Mouse (Mus musculus): ENCODE results near the gene Ipo9.
A peak's percentile ranks its signal among the peaks of the same experiment; 100 is the strongest.

DNA sequence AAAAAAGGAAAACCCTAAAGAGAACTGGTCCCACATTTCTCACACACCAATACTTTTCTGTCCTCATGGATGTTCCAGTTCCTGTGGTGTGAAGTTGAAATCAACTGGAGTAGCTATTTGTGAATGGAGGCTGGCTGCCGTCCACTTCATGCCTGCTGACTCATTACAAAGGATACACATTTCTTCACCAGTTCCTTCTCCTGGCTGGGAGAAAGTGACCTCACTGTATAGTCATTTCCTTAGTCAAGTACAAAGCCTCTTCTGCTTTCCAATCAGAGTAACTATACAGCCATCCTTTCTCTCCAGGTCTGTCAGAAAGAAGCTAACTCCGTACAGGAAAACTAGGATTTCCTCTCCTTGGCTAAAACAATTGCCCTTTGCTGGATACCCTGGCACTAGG, 19.3 kb downstream of the Ipo9 start:
- TF ChIP-seq EP300 (IDR thresholded peaks at IDR 0.05; ENCODE audit: low read length) = 0 out of 2 replicates have a peak, but pooled peaks have one; percentile 23
- TF ChIP-seq CTCF (conservative IDR thresholded peaks at IDR 0.05 in 1 of 2, IDR thresholded peaks at IDR 0.05 in 1 of 2; ENCODE audit: low read depth in 2 of 2, low read length in 2 of 2) = no peak
- TF ChIP-seq POLR2AphosphoS2 (IDR thresholded peaks at IDR 0.05; ENCODE audit: low read depth, low read length) = no peak
- TF ChIP-seq USF1 (IDR thresholded peaks at IDR 0.05; ENCODE audit: low read depth, low read length) = no peak
- TF ChIP-seq POLR2A (IDR thresholded peaks at IDR 0.05; ENCODE audit: low read depth, low read length) = no peak
- TF ChIP-seq HCFC1 (IDR thresholded peaks at IDR 0.05; ENCODE audit: low read depth, low read length) = no peak
- TF ChIP-seq IRF4 (IDR thresholded peaks at IDR 0.05; ENCODE audit: low read depth, low read length) = no peak
- TF ChIP-seq USF2 (conservative IDR thresholded peaks at IDR 0.05; ENCODE audit: low read depth, low read length) = no peak
- TF ChIP-seq GABPA (IDR thresholded peaks at IDR 0.05; ENCODE audit: insufficient replicate concordance, low read depth, low read length) = no peak
- no peak for TF ChIP-seq RCOR1 (conservative IDR thresholded peaks at IDR 0.05; ENCODE audit: low read depth, low read length)
- no peak for TF ChIP-seq ZNF384 (IDR thresholded peaks at IDR 0.05; ENCODE audit: low read depth, low read length)
- no peak for TF ChIP-seq ELF1 (IDR thresholded peaks at IDR 0.05; ENCODE audit: low read depth, low read length)
- TF ChIP-seq NRF1 (IDR thresholded peaks at IDR 0.05; ENCODE audit: low read depth, low read length) = no peak
- no peak for TF ChIP-seq NELFE (IDR thresholded peaks at IDR 0.05; ENCODE audit: low read depth, low read length)
